Mouse (Mus musculus) hindbrain, embryonic 16.5 days (tissue): ENCODE measurements around the gene Tpd52l1. TPM values are rescaled to one million over a fixed set of nuclear protein-coding genes. Genes with fewer than 3 reads are reported as not detected.

ENCODE experiments used
- ATAC-seq: fragments of 200-750 bp; cut with Nextera tagmentation; 2 replicates; pipeline ENCODE4 v1.8.0; 2017; ENCODE audit warnings: moderate TSS enrichment, moderate library complexity
- H3K27ac ChIP-seq: fragments of 300-500 bp; sonication (generic); 2 replicates; pipeline ENCODE4 v1.5.1; 2014; ENCODE audit warnings: low read depth, mild to moderate bottlenecking, control low read depth, low read length, moderate library complexity
- H3K27me3 ChIP-seq: fragments of 300-500 bp; sonication (generic); replicated peaks from 2 replicates; pipeline ENCODE4 v1.6.1; 2014; ENCODE audit warnings: low read length; ENCODE audit not compliant: control insufficient read depth, insufficient read depth
- H3K36me3 ChIP-seq: fragments of 300-500 bp; sonication (generic); 2 replicates; pipeline ENCODE4 v1.6.1; 2014; ENCODE audit warnings: mild to moderate bottlenecking, low read length, moderate library complexity, mixed read lengths; ENCODE audit not compliant: control insufficient read depth, insufficient read depth
- H3K4me1 ChIP-seq: fragments of 300-500 bp; sonication (generic); 2 replicates; pipeline ENCODE4 v1.6.1; 2014; ENCODE audit warnings: low read depth, low read length; ENCODE audit not compliant: control insufficient read depth, insufficient read depth
- H3K4me2 ChIP-seq: fragments of 300-500 bp; sonication (generic); 2 replicates; pipeline ENCODE4 v1.6.1; 2014; ENCODE audit warnings: mild to moderate bottlenecking, low read length, control low read depth, moderate library complexity
- H3K4me3 ChIP-seq: fragments of 300-500 bp; sonication (generic); 2 replicates; pipeline ENCODE4 v1.5.1; 2014; ENCODE audit warnings: mild to moderate bottlenecking, low read length, control low read depth, moderate library complexity
- H3K9ac ChIP-seq: fragments of 300-500 bp; sonication (generic); 2 replicates; pipeline ENCODE4 v1.6.1; 2014; ENCODE audit warnings: low read depth, mild to moderate bottlenecking, control low read depth, low read length, moderate library complexity
- H3K9me3 ChIP-seq: fragments of 300-500 bp; sonication (generic); 2 replicates; pipeline ENCODE4 v1.6.1; 2014; ENCODE audit warnings: mild to moderate bottlenecking, low read length, moderate library complexity; ENCODE audit not compliant: control insufficient read depth
- WGBS: fragments of 180-500 bp; shearing (Covaris S2); extraction: QIAGEN DNeasy Blood & Tissue Kit; methylation state at CpG from one replicate; pipeline ENCODE4 v1.1.7; 2014; 5-methylcytosine and 5-hydroxymethylcytosine counted together
- polyA plus RNA-seq: library from polyadenylated mRNA; unstranded; fragments of >200 nt; fragmentation: Nextera tagmentation; extraction: Ambion mirVana; gene quantifications from 2 replicates; pipeline ENCODE4 v1.2.1, GENCODE M21; 2015

The Tpd52l1 gene
- polyA plus RNA-seq, 1 experiment from 2014 or later, result 55.9 TPM

DNA sequence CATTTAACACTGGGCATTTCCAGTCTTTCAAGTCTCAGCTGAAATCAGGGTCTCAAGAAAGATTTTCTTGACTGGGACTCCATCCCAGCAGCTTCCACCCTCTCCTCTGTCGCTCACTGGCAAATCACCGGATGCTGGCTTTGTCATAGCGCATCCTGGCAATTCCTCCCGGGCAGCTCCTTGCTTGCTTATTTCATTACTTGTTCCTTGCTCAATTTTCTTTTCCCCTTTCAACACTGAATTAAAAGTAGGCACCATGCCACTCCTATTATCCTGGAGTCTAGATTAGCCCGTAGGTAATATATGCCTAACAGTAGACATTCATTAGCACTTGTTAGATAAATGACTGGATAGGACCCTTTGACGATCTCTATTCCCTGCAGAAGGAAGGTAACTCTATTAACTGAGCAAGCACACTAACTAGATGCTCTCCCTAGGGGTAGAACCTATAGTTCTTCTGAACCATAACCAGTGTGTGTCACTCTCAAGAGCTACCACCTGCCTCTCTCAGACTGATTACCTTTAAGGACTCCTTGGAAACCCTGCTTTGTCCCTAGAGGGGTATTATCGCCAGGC, 90.8 kb downstream of the Tpd52l1 start:
- ATAC-seq, result no peak
- Histone ChIP-seq H3K4me3 (no peak overlapping the region), H3K4me1 (no peaks in the 10 kb centered on the region), H3K4me2 (no peak overlapping the region), H3K27me3 (no peaks in the 10 kb centered on the region), H3K9me3 (no peaks in the 10 kb centered on the region), H3K36me3 (no peaks in the 10 kb centered on the region), H3K27ac (no peak overlapping the region), H3K9ac (no peak overlapping the region)
- WGBS, result 57% methylated on average over 7 of the region's 7 CpGs

GRCm38 (mm10) chr10:31354141-31354540, 91.6 kb downstream of the Tpd52l1 start:
- Histone ChIP-seq H3K4me1 (no peaks in the 10 kb centered on the region), H3K4me3 (no peak overlapping the region), H3K27ac (no peak overlapping the region), H3K9me3 (no peaks in the 10 kb centered on the region), H3K27me3 (no peaks in the 10 kb centered on the region), H3K36me3 (no peaks in the 10 kb centered on the region), H3K9ac (no peak overlapping the region), H3K4me2 (no peak overlapping the region)
- ATAC-seq, result no peak
- 78% methylated on average over 2 of the region's 2 CpGs for WGBS

DNA sequence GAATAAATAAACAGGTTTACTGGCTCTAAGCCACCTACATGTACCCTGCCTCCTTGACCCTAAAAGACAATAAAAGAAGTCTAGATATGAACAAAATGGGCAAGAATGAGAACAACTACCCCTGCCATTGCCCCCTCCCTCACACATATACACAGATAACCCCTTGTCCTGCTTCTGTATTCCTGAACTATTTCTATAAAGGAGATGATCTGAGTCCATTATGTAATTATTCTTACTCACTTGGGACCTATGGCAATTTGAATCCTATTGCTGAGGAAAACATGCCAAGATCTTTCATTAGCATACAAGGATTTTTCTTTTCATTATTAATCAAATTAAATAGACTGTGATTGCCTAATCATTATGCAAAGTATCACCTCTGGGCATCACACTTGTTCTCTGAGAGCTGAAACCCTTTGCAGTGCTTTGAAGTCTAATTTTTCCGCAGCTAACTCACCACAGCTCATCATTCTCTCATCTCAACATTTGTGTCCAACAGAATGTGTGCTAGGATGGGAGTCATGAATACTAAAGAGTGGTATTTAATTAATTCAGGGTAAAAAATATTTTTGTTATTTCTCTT, 92.8 kb downstream of the Tpd52l1 start:
- no peak overlapping the region for H3K27ac ChIP-seq
- H3K4me1 ChIP-seq, result no peaks in the 10 kb centered on the region
- WGBS, result 59% methylated on average over 1 of the region's 1 CpGs
- H3K9ac ChIP-seq, result no peak overlapping the region
- no peak overlapping the region for H3K4me2 ChIP-seq
- ATAC-seq, result 0 out of 2 replicates have a peak, but pooled peaks have one; percentile 27
- no peaks in the 10 kb centered on the region for H3K9me3 ChIP-seq
- H3K36me3 ChIP-seq, result no peaks in the 10 kb centered on the region
- H3K27me3 ChIP-seq, result no peaks in the 10 kb centered on the region
- no peak overlapping the region for H3K4me3 ChIP-seq

DNA sequence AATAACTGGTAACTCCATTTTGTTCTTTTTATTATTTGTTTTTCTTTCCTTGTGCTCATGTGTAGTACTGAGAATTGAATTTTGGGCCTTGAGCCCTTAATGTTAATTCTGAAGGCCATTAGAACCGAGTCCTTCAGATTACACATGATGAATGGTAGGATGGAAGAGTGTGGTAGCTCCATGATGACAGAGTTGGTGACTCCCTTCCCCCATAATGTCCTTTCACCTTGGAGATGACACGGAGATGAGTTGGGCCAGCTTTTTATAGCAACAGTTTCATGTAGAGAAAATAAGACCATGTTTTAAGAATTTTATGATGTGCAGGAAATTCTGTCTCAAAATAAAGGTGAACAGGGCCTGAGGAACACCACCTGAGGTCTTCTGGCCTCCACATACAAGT, 94.7 kb downstream of the Tpd52l1 start:
- 91% methylated on average over 2 of the region's 2 CpGs for WGBS
- Histone ChIP-seq H3K9me3 (no peaks in the 10 kb centered on the region), H3K4me1 (no peaks in the 10 kb centered on the region), H3K4me3 (no peak overlapping the region), H3K27me3 (no peaks in the 10 kb centered on the region), H3K27ac (no peak overlapping the region), H3K9ac (no peak overlapping the region), H3K4me2 (no peak overlapping the region), H3K36me3 (no peaks in the 10 kb centered on the region)
- ATAC-seq, result no peak

- Histone ChIP-seq H3K27me3 (no peaks in the 10 kb centered on the region), H3K4me3 (no peak overlapping the region), H3K9ac (no peak overlapping the region), H3K27ac (no peak overlapping the region), H3K36me3 (no peaks in the 10 kb centered on the region), H3K9me3 (no peaks in the 10 kb centered on the region), H3K4me2 (no peak overlapping the region), H3K4me1 (no peaks in the 10 kb centered on the region)
- 84% methylated on average over 8 of the region's 8 CpGs for WGBS
- ATAC-seq, result no peak
These were observed 99.4 kb downstream of the Tpd52l1 start for GRCm38 (mm10) chr10:31346401-31346800.

- Histone ChIP-seq H3K4me3 (no peak overlapping the region), H3K4me2 (no peak overlapping the region), H3K9me3 (no peaks in the 10 kb centered on the region), H3K27ac (no peak overlapping the region), H3K27me3 (no peaks in the 10 kb centered on the region), H3K36me3 (no peaks in the 10 kb centered on the region), H3K4me1 (no peaks in the 10 kb centered on the region), H3K9ac (no peak overlapping the region)
- no peak for ATAC-seq
- 90% methylated on average over 5 of the region's 5 CpGs for WGBS
These were observed 109.3 kb downstream of the Tpd52l1 start for GRCm38 (mm10) chr10:31336432-31336831.

DNA sequence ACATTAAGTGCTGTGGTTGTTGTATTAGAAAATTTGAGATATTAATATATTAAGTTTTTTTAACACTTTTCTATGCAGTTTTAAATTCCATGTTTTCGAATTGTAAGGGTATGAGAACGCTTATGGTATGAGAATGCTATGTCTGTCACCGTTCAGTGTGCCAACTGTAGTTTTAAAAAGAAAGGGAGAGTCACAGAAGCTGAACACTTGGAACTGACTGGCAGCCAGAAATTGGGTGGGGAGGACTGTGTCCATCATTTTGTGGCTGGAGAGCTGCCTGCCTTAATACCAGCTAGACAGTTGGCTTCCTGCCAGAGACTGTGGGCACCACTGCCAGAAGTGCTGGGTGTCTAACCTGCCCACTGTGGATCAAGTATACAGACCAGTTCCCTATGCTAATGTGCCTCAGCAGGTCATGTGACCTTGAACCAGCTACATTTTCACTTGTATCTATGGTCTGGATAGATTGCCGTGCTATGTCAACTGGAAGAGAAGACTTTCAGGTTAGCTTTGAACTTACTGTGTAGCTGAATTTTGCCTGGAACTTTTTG, 114.5 kb downstream of the Tpd52l1 start:
- WGBS, result 67% methylated on average over 4 of the region's 4 CpGs
- Histone ChIP-seq H3K27me3 (no peaks in the 10 kb centered on the region), H3K4me3 (no peak overlapping the region), H3K27ac (no peak overlapping the region), H3K9ac (no peak overlapping the region), H3K36me3 (no peaks in the 10 kb centered on the region), H3K4me2 (no peak overlapping the region), H3K9me3 (no peaks in the 10 kb centered on the region), H3K4me1 (no peaks in the 10 kb centered on the region)
- ATAC-seq, result peak; percentile 85

GRCm38 (mm10) chr10:31330286-31330962, 115.3 kb downstream of the Tpd52l1 start:
- H3K4me3 ChIP-seq, result no peak overlapping the region
- 93% methylated on average over 3 of the region's 3 CpGs for WGBS
- ATAC-seq, result no peak
- no peak overlapping the region for H3K9ac ChIP-seq
- H3K27me3 ChIP-seq, result no peaks in the 10 kb centered on the region
- no peaks in the 10 kb centered on the region for H3K4me1 ChIP-seq
- H3K9me3 ChIP-seq, result no peaks in the 10 kb centered on the region
- no peak overlapping the region for H3K27ac ChIP-seq
- H3K4me2 ChIP-seq, result no peak overlapping the region
- H3K36me3 ChIP-seq, result no peaks in the 10 kb centered on the region

GRCm38 (mm10) chr10:31329436-31329835, 116.3 kb downstream of the Tpd52l1 start:
- no peak overlapping the region for H3K27ac ChIP-seq
- ATAC-seq, result no peak
- H3K36me3 ChIP-seq, result no peaks in the 10 kb centered on the region
- H3K9me3 ChIP-seq, result no peaks in the 10 kb centered on the region
- 97% methylated on average over 1 of the region's 1 CpGs for WGBS
- H3K4me3 ChIP-seq, result no peak overlapping the region
- H3K9ac ChIP-seq, result no peak overlapping the region
- H3K4me1 ChIP-seq, result no peaks in the 10 kb centered on the region
- no peak overlapping the region for H3K4me2 ChIP-seq
- no peaks in the 10 kb centered on the region for H3K27me3 ChIP-seq
